Mouse (Mus musculus): ENCODE data around the gene Cars. TPM values are rescaled to one million over a fixed set of nuclear protein-coding genes. Genes with fewer than 3 reads are reported as not detected.

Gene Cars
- polyA plus RNA-seq, 1 experiment from 2014 or later, result 62.3 TPM

Small RNA genes within 50 kb of the gene (microRNA-seq; reads per million reads assigned to microRNA genes)
- gene Mir7064, result 0.44 reads per million

Other genes with a start within 250 kb of the Cars start
- gene Cdkn1c, start 139.0 kb downstream of the Cars start, polyA plus RNA-seq (2015; fragmentation: Nextera tagmentation; extraction: Ambion mirVana), result 844 and 965 TPM in 2 replicates
- gene Slc22a18, start 126.4 kb downstream of the Cars start, polyA plus RNA-seq (2015; fragmentation: Nextera tagmentation; extraction: Ambion mirVana), result 4.1 and 4.5 TPM in 2 replicates
- gene Phlda2, start 96.9 kb downstream of the Cars start, polyA plus RNA-seq (2015; fragmentation: Nextera tagmentation; extraction: Ambion mirVana), result 8.4 and 10.8 TPM in 2 replicates
- 276 and 287 TPM in 2 replicates for gene Nap1l4, start 51.0 kb downstream of the Cars start, polyA plus RNA-seq (2015; fragmentation: Nextera tagmentation; extraction: Ambion mirVana)
- gene Tnfrsf26, start 28.6 kb upstream of the Cars start, polyA plus RNA-seq (2015; fragmentation: Nextera tagmentation; extraction: Ambion mirVana), result 0.54 and 0.65 TPM in 2 replicates
- gene Tnfrsf22, start 49.6 kb upstream of the Cars start, polyA plus RNA-seq (2015; fragmentation: Nextera tagmentation; extraction: Ambion mirVana), result 10.6 and 12.1 TPM in 2 replicates
- 2.0 and 2.8 TPM in 2 replicates for gene Tnfrsf23, start 85.8 kb upstream of the Cars start, polyA plus RNA-seq (2015; fragmentation: Nextera tagmentation; extraction: Ambion mirVana)
- gene Osbpl5, start 156.9 kb upstream of the Cars start, polyA plus RNA-seq (2015; fragmentation: Nextera tagmentation; extraction: Ambion mirVana), result 31.9 and 34.0 TPM in 2 replicates
- gene Mrgprg, start 166.9 kb upstream of the Cars start, polyA plus RNA-seq (2015; fragmentation: Nextera tagmentation; extraction: Ambion mirVana), result not detected in 2 replicates
- gene Mrgpre, start 184.4 kb upstream of the Cars start, polyA plus RNA-seq (2015; fragmentation: Nextera tagmentation; extraction: Ambion mirVana), result 1.7 and 2.0 TPM in 2 replicates
- 9.0 and 10.4 TPM in 2 replicates for gene Nadsyn1, start 222.8 kb upstream of the Cars start, polyA plus RNA-seq (2015; fragmentation: Nextera tagmentation; extraction: Ambion mirVana)
- gene Dhcr7, start 223.1 kb upstream of the Cars start, polyA plus RNA-seq (2015; fragmentation: Nextera tagmentation; extraction: Ambion mirVana), result 37.7 and 47.2 TPM in 2 replicates